Mouse (Mus musculus): ENCODE data around the gene Fto. TPM values are rescaled to one million over a fixed set of nuclear protein-coding genes. Genes with fewer than 3 reads are reported as not detected.

The Fto gene
- polyA plus RNA-seq, 1 experiment from 2014 or later: 89.0 TPM

- H3K4me2 ChIP-seq (replicated peaks; ENCODE audit: low read depth, low read length): no peak overlapping the region
- no peak; the same call in 1 of the 2 replicates for ATAC-seq (ENCODE audit: low FRiP score, low TSS enrichment)
- 88% methylated on average over 7 of the region's 7 CpGs for WGBS
Measured at GRCm38 (mm10) chr8:91318938-91319729, 5.8 kb downstream of the Fto start.

GRCm38 (mm10) chr8:91323511-91323910, 10.2 kb downstream of the Fto start:
- Histone ChIP-seq H3K4me1 (ENCODE audit: insufficient read depth, low read length) (no peaks in the 10 kb centered on the region), H3K27me3 (ENCODE audit: insufficient read depth, low read length) (no peaks in the 10 kb centered on the region), H3K4me3 (ENCODE audit: low read length) (no peak overlapping the region), H3K4me2 (replicated peaks; ENCODE audit: low read depth, low read length) (no peak overlapping the region), H3K9me3 (ENCODE audit: low read length) (no peaks in the 10 kb centered on the region), H3K9ac (replicated peaks; ENCODE audit: low read length) (no peak overlapping the region), H3K36me3 (ENCODE audit: insufficient read depth, low read length) (peaks cover 4% of the 10 kb centered on the region; the same call in 1 of the 2 replicates), H3K27ac (ENCODE audit: low read length) (no peak overlapping the region)
- no peak for ATAC-seq (ENCODE audit: low FRiP score, low TSS enrichment)
- WGBS: 95% methylated on average over 7 of the region's 7 CpGs

More at GRCm38 (mm10) chr8:91318938-91319729, 5.8 kb downstream of the Fto start:
- H3K36me3 ChIP-seq (ENCODE audit: insufficient read depth, low read length): no peaks in the 10 kb centered on the region
- no peak overlapping the region for H3K9ac ChIP-seq (replicated peaks; ENCODE audit: low read length)
- no peaks in the 10 kb centered on the region for H3K9me3 ChIP-seq (ENCODE audit: low read length)
- peaks cover 7% of the 10 kb centered on the region for H3K4me1 ChIP-seq (ENCODE audit: insufficient read depth, low read length)
- H3K4me3 ChIP-seq (ENCODE audit: low read length): no peak overlapping the region
- H3K27me3 ChIP-seq (ENCODE audit: insufficient read depth, low read length): no peaks in the 10 kb centered on the region
- H3K27ac ChIP-seq (ENCODE audit: low read length): no peak overlapping the region

DNA sequence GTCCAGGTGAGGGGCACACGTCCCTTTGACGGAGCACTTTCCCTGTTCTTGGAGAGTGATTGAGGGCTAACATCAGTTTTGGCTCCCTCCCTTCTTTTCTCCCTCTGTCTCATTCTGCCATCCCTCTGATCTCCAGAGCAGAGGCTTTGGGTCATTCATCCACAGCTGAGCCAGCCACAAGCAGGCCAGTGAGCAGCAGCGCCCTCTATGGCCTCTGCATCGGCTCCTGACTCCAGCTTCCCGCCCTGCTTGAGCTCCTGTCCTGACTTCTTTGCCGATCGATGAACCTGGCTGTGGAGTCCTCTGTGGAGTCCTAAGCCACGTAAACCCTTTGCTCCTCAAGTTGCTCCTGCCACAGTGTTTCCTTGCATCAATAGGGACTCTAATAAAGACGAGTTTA, 10.9 kb downstream of the Fto start:
- ATAC-seq (ENCODE audit: low FRiP score, low TSS enrichment): no peak
- H3K9me3 ChIP-seq (ENCODE audit: low read length): no peaks in the 10 kb centered on the region
- no peak overlapping the region for H3K4me2 ChIP-seq (replicated peaks; ENCODE audit: low read depth, low read length)
- no peaks in the 10 kb centered on the region for H3K27me3 ChIP-seq (ENCODE audit: insufficient read depth, low read length)
- WGBS: 56% methylated on average over 9 of the region's 9 CpGs
- H3K9ac ChIP-seq (replicated peaks; ENCODE audit: low read length): no peak overlapping the region
- H3K27ac ChIP-seq (ENCODE audit: low read length): no peak overlapping the region
- H3K4me3 ChIP-seq (ENCODE audit: low read length): no peak overlapping the region
- H3K4me1 ChIP-seq (ENCODE audit: insufficient read depth, low read length): peaks cover under 1% of the 10 kb centered on the region
- H3K36me3 ChIP-seq (ENCODE audit: insufficient read depth, low read length): peaks cover 4% of the 10 kb centered on the region; the same call in 1 of the 2 replicates

GRCm38 (mm10) chr8:91324916-91325315, 11.6 kb downstream of the Fto start:
- H3K4me1 ChIP-seq (ENCODE audit: insufficient read depth, low read length): peaks cover 7% of the 10 kb centered on the region
- no peak overlapping the region for H3K4me2 ChIP-seq (replicated peaks; ENCODE audit: low read depth, low read length)
- no peak overlapping the region for H3K4me3 ChIP-seq (ENCODE audit: low read length)
- no peak overlapping the region for H3K9ac ChIP-seq (replicated peaks; ENCODE audit: low read length)
- no peaks in the 10 kb centered on the region for H3K27me3 ChIP-seq (ENCODE audit: insufficient read depth, low read length)
- no peak overlapping the region for H3K27ac ChIP-seq (ENCODE audit: low read length)
- ATAC-seq (ENCODE audit: low FRiP score, low TSS enrichment): no peak
- no peaks in the 10 kb centered on the region for H3K9me3 ChIP-seq (ENCODE audit: low read length)
- WGBS: 83% methylated on average over 4 of the region's 4 CpGs
- H3K36me3 ChIP-seq (ENCODE audit: insufficient read depth, low read length): peaks cover 4% of the 10 kb centered on the region; the same call in 1 of the 2 replicates

DNA sequence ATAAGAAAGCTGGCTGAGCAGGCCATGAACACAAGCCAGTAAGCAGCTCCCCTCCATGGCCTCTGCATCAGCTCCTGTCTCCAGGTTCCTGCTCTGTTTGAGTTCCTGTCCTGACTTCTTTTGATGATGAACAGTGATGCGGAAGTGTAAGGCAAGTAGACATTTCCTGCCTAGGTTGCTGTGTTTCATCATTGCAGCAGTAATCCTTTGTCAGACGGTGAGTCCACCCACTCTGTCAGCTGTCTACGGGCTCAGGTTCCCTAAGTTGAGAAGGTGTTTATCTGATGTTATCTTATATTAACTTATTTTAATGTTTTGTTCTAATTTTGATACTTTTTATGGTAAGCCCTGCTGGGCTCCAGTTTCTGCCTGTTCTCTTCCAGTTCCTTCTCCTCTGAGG, 12.7 kb downstream of the Fto start:
- no peaks in the 10 kb centered on the region for H3K27me3 ChIP-seq (ENCODE audit: insufficient read depth, low read length)
- 56% methylated on average over 3 of the region's 3 CpGs for WGBS
- no peak overlapping the region for H3K4me2 ChIP-seq (replicated peaks; ENCODE audit: low read depth, low read length)
- ATAC-seq (ENCODE audit: low FRiP score, low TSS enrichment): no peak
- no peak overlapping the region for H3K9ac ChIP-seq (replicated peaks; ENCODE audit: low read length)
- no peak overlapping the region for H3K27ac ChIP-seq (ENCODE audit: low read length)
- H3K4me1 ChIP-seq (ENCODE audit: insufficient read depth, low read length): peaks cover 17% of the 10 kb centered on the region
- H3K36me3 ChIP-seq (ENCODE audit: insufficient read depth, low read length): peaks cover 4% of the 10 kb centered on the region; the same call in 1 of the 2 replicates
- H3K9me3 ChIP-seq (ENCODE audit: low read length): no peaks in the 10 kb centered on the region
- no peak overlapping the region for H3K4me3 ChIP-seq (ENCODE audit: low read length)

DNA sequence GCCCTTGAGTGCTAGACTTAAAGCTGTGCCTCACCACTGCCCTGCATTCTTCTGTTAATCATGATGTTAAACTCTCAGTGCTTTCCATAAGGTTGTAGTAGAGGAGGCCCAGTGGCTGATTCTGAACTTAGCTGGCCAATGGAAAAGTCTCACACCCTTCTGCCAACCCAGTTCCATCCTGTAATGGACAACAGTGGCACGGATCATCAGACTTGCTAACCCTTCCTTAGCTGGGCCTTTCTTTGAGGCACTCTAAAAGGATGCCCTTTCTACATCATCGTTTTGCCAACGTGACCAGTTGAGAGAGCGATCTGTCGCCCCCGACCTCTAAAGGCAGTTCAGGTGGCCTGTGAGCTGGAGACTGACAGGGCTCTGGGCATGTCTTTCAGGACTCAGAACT, 13.6 kb downstream of the Fto start:
- Histone ChIP-seq H3K4me2 (replicated peaks; ENCODE audit: low read depth, low read length) (no peak overlapping the region), H3K9me3 (ENCODE audit: low read length) (no peaks in the 10 kb centered on the region), H3K4me1 (ENCODE audit: insufficient read depth, low read length) (peaks cover 26% of the 10 kb centered on the region), H3K36me3 (ENCODE audit: insufficient read depth, low read length) (peaks cover 4% of the 10 kb centered on the region; the same call in 1 of the 2 replicates), H3K27ac (ENCODE audit: low read length) (no peak overlapping the region), H3K27me3 (ENCODE audit: insufficient read depth, low read length) (no peaks in the 10 kb centered on the region), H3K9ac (replicated peaks; ENCODE audit: low read length) (no peak overlapping the region), H3K4me3 (ENCODE audit: low read length) (no peak overlapping the region)
- 86% methylated on average over 6 of the region's 6 CpGs for WGBS
- ATAC-seq (ENCODE audit: low FRiP score, low TSS enrichment): no peak

DNA sequence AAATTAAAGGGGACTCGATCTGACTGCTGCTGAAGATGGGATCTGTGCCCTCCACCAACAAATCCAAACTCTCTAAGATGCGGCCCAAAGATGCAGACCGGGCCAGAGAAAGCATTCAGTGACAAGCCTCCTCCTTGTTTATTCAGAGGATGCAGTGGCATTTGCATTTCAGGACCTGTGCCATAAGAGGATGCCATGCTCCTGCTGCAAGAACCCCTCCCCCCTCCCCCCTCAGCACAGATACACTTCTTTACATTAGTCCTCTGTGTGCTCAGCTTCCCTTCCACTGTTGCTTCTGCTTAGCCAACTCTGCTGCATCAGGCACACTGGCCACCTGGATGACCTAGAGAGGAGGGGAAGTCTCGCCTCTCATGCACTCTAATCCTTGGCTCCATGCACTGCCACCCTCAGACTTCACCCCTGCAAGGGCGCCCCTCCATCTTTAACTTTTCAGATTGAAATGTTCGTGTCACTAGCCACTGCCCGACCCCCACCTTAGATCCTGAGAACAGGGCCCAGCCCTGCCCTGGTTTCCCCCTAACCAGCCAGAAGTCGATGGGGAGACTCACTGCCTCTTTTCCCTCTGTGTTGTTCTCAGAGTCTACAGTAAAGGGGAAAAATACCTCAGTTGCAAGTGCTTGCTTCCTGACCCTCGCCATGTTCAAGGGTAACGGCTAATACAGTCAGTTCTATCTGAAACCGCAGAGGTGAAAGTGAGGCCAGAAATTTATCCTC, 14.3 kb downstream of the Fto start:
- WGBS: 86% methylated on average over 11 of the region's 11 CpGs

DNA sequence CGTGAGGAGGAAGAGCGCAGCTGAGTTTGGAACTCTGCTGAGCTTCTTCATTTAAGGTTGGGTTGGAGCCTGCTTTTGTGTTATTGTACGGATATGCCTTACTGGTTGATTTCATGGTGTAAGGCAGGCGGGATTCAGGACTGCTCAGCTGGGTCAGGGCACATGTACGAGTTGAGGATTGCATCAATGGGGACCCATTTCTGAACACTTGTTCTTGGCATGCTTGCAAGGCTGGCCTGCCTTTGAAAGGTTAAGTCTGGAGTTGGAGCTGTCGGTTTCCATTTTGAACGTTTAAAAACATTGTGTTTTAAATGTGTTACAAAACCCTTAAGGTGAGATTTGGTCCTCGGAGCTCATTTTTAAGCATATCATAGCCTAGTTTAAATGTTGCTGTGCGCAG, 15.7 kb downstream of the Fto start:
- H3K4me3 ChIP-seq (ENCODE audit: low read length): no peak overlapping the region
- peaks cover 4% of the 10 kb centered on the region; the same call in 1 of the 2 replicates for H3K36me3 ChIP-seq (ENCODE audit: insufficient read depth, low read length)
- H3K9ac ChIP-seq (replicated peaks; ENCODE audit: low read length): no peak overlapping the region
- no peak overlapping the region for H3K4me2 ChIP-seq (replicated peaks; ENCODE audit: low read depth, low read length)
- 83% methylated on average over 9 of the region's 9 CpGs for WGBS
- H3K9me3 ChIP-seq (ENCODE audit: low read length): no peaks in the 10 kb centered on the region
- peaks cover 34% of the 10 kb centered on the region for H3K4me1 ChIP-seq (ENCODE audit: insufficient read depth, low read length)
- H3K27ac ChIP-seq (ENCODE audit: low read length): no peak overlapping the region
- H3K27me3 ChIP-seq (ENCODE audit: insufficient read depth, low read length): no peaks in the 10 kb centered on the region
- no peak for ATAC-seq (ENCODE audit: low FRiP score, low TSS enrichment)

More for the DNA sequence above, 14.3 kb downstream of the Fto start:
- no peak for ATAC-seq (ENCODE audit: low FRiP score, low TSS enrichment)
- Histone ChIP-seq H3K9me3 (ENCODE audit: low read length) (no peaks in the 10 kb centered on the region), H3K9ac (replicated peaks; ENCODE audit: low read length) (no peak overlapping the region), H3K4me1 (ENCODE audit: insufficient read depth, low read length) (peaks cover 29% of the 10 kb centered on the region), H3K4me3 (ENCODE audit: low read length) (no peak overlapping the region), H3K36me3 (ENCODE audit: insufficient read depth, low read length) (peaks cover 4% of the 10 kb centered on the region; the same call in 1 of the 2 replicates), H3K27ac (ENCODE audit: low read length) (no peak overlapping the region), H3K27me3 (ENCODE audit: insufficient read depth, low read length) (no peaks in the 10 kb centered on the region), H3K4me2 (replicated peaks; ENCODE audit: low read depth, low read length) (no peak overlapping the region)

DNA sequence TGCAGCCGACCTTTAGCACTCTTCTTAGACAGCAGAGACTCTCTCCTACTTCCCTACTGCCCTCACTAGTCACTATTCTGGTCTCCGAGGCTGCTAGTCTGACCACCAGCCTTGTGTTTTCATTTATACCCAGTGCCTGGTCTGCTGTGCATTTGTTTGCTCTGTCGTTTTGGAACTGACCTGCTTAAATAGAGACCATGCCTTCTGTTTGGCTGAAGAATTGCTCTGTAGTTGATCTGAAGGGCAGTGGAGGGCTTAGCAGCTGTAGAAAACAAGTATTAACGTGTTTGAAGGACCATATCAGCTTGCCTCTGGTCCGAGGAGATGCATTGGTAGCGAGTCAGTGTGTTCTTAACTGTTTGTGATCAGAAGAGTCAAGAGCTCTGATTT, 16.1 kb downstream of the Fto start:
- Histone ChIP-seq H3K36me3 (ENCODE audit: insufficient read depth, low read length) (peaks cover 4% of the 10 kb centered on the region; the same call in 1 of the 2 replicates), H3K9me3 (ENCODE audit: low read length) (no peaks in the 10 kb centered on the region; the same call in 1 of the 2 replicates), H3K4me1 (ENCODE audit: insufficient read depth, low read length) (peaks cover 34% of the 10 kb centered on the region), H3K4me3 (ENCODE audit: low read length) (no peak overlapping the region), H3K4me2 (replicated peaks; ENCODE audit: low read depth, low read length) (no peak overlapping the region), H3K9ac (replicated peaks; ENCODE audit: low read length) (no peak overlapping the region), H3K27ac (ENCODE audit: low read length) (no peak overlapping the region), H3K27me3 (ENCODE audit: insufficient read depth, low read length) (no peaks in the 10 kb centered on the region)
- WGBS: 54% methylated on average over 6 of the region's 6 CpGs
- no peak for ATAC-seq (ENCODE audit: low FRiP score, low TSS enrichment)

Measured in kidney, embryonic 16.5 days (tissue).